Mouse (Mus musculus) Muller cell, postnatal 12 days (primary cell): ENCODE results near the gene Hoxa5.

Source experiments
- DNase-seq: peaks from one replicate; pipeline ENCODE4 v3.0.0-alpha.2; 2015; ENCODE audit errors: inconsistent ontology term

Gene Hoxa5

DNA sequence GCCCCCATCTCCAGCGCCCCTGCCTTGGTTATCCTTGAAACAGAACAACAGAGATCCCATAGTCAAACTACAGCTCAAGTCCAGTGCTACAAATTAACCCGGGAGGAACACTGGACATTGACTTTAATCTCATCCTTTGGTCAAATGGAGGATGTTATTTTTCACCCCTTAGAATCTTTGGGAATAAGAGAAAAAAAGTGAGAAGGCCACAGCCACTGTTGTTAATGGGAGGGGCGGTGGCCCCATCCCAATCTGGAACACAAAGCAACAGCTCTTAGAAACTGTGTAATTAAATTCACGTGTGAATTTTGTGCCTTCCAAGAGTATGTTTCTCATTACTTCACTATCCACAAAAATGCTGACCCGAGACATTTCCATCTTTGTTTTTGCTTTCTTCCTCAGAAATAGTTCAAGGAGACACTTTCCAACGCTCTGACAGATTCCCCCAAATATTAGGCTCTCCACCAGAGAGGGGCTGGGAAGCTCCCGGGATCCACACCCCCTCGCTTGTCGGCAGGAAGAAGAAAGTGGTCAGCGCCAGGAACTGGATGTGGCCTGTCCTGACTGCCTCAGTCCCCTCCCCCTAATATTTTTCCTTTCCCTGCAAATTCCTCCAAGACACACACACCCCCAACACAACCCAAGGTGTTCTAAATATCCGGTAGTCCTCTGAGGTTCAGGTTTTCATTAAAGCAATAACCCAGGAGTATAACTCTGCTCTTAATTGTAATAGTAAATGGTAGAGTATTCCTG, 23.3 kb upstream of the Hoxa5 start:
- DNase-seq, result no peak

DNA sequence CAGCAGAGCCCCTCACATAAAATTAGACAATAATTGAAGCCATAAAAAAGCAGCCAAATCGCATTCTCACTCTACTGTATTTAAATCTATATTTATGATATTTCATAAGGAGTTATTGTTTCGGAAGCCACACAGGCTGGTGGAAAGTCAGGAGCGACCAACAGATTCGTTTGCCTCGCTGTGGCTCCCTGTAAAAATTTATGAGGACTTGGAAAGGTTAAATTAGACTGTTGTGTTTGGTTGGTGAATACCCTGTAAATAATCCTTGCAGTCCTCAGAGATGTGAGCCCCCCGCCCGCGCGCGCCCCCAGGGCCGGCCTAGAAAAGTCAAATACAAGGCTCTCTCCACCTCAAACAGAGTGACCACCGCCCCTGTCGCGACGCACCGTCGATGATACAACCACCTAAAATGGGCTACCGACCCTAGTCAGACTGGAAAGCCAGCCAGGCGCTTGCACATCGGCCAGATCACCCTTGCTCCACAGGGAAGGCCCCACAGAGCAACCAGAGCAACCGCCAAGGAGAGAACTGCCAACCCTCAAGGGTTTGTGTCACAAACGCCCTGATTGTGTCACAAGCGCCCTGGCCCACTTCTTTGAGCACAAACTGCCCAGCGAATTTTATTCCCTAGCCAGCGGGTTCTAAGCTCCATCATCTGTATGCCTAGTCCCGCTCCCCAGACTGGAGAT, 22.3 kb upstream of the Hoxa5 start:
- no peak for DNase-seq

DNA sequence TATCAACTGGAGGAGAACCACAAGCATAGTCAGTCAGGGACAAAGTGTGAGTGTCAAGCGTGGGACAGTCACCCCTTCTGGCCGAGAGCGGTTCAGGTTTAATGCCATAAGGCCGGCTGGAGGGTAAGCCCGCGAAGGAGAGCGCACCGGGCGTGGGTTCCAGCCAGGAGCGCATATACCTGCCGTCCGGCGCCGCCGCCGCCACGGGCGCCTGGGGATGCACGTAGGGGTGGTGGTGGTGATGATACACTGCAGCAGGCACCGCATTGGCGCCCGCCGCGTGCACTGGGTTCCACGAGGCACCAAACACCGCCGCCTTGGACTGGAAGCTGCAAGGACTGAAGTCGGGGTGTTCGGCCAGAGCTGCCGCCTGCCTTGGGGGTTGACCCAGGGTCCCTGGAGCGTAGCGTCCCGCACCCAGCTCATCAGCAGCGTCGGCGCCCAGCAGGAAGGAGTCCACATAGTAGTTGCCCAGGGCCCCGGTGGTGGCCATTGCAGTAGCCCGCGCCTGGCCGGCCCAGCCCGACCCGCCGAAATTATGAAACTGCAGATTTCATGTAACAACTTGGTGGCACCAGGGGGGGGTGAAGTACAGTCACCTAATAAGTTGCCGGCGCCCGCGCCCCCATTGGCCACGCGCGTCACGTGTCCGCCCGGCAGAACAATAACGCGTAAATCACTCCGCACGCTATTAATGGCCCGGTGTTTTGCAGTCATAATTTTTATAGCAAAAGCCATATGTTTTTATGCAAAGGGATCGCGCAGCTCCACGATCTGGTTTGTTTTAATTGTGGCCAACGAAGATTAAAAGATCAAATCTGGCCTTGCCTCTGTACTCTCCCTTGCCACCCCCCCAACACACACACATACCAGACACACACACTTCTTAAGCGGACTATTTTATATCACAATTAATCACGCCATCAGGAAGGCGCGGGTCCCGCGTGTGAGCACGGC, 21.5 kb upstream of the Hoxa5 start:
- DNase-seq, result no peak

DNA sequence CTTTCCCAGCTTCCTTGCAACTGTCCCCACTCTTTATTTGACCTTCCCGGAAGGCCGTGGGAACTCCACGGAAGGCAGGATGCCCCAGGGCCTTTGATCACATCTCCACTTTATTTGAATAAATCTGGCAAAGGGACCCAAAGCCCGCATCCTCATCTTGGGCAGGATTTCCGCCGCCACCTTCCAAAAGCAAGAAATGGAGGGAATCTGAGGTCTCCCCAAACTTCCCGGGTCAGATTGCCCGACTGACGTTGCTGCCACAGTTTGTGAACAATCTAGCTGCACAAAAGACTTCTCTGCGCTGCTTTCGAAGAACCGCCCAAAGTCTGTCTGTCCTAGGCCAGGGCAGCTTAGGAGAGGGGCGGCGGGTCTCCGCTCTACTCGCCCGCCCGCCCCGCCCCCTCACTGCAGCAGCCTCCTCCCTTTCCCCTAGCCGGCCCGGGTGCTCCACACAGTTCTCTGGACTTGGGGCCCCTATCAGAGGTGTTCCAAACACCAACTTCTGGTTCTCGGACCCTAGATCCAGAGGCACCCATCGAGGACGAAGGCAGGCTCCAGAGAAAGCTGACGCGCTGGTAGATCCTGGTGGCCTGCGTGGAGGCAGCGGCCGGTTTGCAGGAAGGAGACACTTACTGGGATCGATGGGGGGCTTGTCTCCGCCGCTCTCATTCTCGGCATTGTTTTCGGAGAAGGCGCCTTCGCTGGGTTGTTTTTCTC, 20.7 kb upstream of the Hoxa5 start:
- no peak for DNase-seq

DNA sequence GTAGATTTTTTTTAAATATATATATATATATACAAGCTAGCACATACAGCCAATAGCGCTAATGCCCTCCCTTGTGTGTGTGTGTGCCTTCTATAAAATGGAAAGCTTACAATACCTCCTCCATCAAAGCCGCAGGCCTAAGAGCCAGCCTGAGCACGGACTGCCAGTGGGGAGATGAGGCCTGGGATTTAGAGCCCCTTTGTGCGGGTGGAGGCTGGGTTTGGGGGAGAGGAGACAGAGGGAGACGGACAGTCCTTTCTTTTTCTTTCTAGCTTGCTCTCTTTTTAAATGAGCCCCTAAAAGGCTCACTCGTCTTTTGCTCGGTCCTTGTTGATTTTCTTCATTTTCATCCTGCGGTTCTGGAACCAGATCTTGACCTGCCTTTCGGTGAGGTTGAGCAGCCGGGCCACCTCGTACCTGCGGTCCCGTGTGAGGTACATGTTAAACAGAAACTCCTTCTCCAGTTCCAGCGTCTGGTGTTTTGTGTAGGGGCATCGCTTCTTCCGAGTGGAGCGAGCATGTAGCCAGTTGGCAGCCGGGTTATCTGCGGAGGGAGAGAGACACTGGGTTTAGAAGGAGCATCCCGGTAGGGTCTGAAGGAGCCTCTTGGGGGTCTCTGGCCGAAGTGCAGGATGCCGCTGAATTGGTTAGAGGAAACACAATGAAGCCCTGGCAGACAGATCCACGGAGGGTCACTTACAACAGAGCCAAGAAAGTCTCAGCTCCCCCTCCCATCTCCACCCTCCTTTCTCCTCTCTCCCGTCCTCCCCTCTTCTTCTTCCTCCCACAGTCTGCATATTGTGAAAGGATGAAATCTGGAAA, 19.8 kb upstream of the Hoxa5 start:
- no peak for DNase-seq

DNA sequence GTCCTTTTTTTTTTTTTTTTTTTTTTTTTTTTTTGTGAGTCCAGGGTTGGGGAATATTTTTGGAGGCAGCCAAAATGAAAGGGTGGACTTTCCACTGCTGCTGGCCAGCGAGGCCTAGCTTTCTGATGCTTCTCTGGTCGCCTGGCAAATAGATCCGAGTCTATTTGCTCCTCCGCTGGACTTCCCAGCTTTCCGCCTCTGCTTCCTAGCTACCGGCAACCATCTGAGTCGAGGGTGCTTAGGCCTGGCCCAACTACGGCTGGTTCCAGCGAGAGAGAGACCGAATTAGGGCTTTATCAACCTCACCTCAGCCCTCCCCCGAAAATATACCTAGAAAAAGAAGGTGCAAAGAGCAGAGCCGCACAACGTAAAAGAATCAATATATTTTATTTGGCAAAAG, 18.3 kb upstream of the Hoxa5 start:
- DNase-seq, result no peak

DNA sequence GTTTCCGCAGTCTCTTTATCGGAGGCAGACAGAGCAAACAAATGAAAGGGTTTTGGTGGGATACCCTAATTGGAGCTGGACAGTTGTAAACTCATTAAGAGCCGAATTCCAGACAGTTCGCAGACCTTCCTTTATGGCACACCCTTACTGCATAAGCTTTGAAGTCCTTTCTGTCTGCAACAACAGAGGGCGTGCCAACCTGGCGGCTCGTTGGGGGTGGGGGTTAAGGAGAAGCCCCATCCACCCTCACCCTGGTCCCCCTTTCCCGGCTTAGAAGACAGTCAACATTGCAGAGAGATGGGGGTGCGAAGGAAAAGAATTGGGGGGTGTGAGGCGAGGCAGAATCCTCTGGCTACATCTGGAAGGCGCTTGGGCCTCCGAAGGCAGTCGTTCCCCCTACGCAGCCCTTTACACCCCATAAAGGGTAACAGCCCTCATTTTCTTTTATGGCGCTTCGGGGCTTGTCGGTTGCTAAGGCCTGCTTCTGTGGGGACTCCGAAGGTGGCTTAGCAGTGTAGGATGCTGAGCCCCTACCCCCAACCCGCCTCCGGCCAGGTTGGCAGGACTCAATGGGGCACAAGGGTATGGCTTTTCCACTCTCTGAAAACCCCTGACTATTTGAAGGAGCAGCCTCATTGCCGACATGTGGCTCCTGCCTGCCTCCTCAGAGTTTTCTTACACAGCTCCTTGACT, 17.8 kb upstream of the Hoxa5 start:
- DNase-seq, result no peak

DNA sequence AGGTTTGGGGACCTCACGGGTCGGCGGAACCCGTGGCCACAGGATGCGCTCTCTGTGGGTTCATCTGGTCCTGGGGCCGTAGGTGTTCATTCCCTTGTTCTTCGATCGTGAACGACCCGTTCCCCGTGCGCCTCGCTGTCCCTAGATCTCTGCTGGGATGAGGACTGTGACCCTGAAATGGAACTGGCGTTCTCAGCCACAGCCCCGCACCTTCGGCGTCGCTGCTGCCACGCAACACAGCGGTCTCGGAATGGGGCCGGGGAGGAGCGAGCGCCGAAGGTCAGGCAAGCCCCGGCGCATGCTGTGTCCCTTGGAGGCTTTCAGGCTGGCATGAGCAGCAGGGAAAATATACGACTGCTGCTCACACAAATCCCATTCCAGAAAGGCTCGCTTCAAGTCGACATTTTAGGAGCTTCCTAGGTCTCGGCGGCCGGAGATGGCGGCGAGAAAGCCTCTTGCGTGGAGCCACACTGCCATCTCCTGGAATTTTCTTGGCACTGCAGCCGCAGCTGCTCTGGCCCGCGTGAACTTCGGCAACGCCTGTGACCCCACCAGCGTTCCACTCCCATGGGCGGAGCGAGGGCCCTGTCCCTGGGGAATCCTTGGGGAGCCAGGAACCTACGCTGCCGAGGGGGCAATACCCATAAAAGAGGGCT, 17.1 kb upstream of the Hoxa5 start, which contains the start of gene Hoxa7:
Hoxa7 (minus strand) TSS at position 518 of the 656 bp plus-strand sequence.
- DNase-seq, result peak; percentile 67

DNA sequence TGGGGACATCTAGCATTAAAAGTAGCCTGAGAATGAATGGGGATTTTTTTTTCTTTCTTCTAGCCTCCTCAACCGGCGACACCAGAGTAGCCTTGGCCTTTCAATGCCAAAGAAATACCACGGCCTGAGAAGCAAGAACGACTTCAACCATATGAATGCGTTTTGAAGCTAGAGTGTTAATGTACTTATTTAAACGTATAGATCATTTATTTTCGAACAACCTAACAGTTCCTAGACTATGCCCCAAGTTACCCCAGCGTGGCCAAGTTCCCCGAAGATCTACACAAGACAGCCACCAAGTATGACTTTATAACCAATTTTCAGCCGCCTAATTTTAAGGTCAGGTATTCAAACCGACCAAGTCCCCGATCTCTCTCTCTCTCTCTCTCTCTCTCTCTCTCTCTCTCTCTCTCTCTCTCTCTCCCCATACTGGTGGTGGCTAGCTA, 16.5 kb upstream of the Hoxa5 start:
- no peak for DNase-seq

DNA sequence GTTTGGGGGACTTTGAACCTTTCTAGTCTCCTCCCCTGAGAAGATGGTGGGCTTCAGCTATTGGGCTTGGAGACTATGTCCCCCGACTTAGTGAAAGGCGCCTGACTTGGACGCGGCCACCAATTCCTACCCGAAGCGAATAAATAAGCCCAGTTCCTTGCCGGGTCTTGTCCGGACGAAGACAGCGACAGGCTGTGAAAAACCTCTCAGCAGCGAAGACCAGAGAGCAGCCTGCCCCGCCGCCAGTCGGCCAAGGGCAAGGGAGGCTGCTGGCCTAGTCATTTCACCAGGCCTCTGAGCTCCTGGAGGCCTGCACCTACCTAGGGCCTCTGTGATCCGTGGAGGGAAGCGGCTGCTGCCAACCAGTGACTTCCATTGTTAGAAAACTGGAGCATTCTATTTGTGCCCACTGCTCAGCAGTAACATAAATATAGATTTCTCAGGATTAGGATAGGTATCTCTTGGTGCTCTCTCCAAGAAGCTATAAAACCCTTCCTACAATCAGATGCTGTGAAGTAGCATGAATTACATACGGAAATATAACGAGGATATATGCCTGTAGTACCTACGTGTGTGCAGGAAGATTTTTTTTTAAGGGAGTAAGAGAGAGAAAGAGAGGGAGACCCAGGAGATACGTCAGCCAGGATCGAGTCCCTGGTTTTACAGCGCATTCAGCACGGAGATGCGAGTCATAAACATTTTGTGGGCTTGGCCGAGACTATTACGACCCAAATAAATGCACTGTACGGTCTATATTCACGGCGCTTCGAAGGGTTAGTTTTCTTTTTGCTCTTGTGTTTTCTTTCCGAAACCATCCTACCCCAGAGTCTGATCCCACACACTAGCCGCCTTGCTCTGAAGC, 15.8 kb upstream of the Hoxa5 start:
- no peak for DNase-seq

DNA sequence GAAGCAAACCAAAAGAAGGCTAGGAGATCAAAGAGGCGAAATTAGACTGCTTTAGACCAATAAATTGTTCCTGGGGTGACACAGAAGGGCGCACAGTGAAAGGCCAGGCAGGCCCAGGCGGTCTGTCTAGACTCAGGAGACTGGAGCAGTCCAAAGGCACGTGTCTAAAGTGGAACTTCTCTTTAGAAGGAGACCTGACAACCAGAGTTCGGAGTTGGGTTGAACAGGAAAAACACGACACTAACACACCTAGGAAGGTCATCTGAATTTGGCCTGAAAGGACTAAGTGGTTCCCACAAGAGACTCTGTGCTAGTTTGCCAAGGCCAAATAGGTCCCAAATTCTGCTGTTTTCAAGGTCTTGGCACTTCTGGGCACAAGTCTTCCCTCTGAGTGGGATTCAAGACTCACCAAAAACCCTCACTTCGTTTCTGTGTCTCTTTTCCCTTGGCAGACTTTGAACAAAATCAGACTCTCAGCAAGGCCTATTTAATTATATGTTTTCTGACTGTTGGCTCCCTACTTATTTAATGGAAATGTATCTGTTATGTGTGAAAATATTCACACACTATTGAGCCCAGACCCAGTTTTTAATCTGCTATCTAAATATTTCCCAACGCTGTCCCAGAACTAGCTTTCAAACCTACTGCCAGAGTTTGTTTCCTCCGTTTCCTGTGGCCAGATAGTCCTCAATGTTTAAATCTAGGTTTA, 15.0 kb upstream of the Hoxa5 start:
- no peak for DNase-seq

DNA sequence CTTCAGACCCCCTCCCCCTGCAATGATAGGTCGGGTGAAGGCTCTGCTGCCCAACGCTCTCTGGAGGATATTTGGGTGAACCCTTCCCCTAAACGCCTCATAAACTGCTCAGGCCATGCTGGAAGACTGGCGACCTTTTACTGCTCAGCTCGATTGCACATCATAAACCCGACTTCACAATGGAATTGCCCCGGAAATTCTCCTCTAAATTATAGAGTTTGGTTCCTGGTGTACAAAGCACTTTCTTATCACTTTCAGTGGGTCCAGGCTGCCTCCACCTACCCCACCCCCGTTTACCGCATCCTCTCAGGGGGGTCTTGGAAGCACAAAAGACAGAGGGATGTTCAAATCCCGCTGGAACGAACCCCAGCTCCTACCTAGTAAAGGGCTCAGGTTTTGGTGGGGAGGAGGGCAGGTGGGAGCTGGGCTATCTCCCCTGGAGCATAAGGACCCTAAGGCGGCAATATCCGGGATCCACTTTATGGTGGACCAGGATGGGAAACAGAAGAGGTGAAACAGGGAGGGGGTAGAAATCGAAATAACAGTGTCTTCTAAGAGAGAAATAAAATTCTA, 14.3 kb upstream of the Hoxa5 start:
- DNase-seq, result no peak

DNA sequence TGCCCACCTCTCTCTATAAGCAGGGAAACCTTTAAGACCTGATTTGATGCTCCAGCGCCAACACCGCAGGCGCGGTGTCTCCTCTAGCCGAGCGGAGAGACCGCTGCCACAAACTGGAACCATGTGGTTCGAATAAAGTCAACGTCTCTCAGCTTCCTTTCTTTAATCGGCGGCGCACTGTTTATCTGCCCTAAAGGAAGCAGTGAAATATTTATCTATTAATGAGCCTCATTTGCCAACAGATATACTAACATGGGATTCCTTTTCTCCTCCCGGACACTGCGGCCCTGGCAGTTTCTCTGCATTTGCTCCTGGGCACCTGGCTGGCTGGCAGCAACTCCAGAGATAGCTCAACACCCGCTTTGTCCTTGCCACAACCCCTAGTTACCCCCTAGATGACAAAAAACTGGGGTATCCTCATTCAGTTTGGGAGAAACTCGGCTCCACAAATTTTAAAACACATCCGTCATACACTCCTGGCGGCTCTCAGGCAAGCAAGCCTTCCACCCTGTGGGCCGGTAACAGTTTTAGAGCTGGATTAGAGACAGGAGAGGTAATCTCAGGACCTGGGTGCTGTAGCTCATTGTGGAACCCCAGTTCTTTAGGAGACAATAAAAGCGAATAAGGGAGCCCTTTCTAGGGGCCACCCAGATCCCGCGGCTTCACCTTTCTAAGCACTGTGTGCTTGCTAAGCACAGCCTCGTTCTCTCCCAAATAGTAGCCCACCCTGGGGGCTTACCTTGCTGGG, 13.7 kb upstream of the Hoxa5 start:
- DNase-seq, result no peak

DNA sequence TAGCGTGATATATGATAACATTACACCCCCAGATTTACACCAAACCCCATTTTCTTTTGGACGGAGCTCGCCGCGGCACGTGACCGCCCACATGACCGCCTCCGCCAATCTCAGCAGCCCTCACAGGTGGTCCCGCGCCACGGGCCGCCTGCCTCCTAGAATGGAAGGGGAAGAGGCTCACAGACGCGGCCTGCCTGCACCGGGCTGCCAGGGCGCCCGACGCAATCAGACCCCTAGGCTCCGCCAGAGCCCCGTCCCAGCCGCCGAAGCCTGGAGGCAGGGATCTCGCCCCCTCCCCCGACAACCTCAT, 13.0 kb upstream of the Hoxa5 start:
- no peak for DNase-seq

DNA sequence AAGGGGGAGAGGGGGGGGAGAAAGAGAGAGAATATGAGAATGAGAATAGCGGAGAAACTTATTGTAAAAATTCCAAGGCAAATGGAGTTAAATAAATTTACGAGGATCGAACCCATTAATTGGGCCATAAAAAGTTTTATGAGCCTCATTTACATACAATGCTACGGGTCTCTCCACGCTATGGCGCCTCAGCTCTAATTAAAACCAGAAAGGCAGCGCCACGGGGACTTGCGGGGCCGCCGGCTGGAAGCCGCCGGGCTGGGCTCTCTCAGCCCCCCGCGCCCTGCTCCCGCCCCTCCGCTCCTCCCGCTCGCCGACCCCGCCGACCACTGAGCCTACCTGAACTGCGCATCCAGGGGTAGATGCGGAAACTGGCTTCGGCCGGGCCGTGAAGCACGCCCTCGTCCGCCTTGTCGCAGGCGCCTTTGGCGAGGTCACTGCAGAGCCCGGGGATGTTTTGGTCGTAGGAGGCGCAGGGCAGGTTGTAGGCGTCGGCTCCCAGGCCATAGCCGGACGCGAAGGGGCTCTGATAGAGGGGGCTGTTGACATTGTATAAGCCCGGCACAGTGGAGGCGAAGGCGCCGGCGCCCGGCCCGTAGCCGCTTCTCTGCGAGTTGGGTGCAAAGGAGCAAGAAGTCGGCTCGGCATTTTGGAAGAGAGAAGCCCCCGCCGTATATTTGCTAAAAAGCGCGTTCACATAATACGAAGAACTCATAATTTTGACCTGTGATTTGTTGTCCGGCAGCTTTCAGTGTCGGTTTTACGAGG, 12.5 kb upstream of the Hoxa5 start:
- DNase-seq, result no peak
